In the genomic region with DNA sequence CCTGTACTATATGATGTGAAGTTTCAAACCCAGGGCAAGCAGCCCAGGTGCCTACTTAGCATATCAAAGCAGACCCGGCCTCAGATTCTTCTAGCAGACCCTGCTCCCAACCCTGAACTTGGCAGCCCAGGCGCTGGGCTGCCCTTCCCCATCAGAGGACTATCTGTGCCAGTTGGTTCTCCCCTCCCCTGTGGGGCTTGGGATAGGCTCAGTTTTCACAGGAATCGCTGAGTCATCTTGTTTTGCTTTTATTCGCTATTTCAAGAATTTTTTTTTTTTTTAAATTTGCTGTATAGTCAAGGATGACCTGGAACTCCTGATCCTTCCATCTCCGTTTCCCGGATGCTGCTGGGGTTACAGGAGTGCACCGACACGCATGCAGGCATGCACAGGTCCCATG, we compare ENCODE assay signal across 30 mouse cellular contexts. TPM values are rescaled to one million over a fixed set of nuclear protein-coding genes. Genes with fewer than 3 reads are reported as not detected.
DNase-seq lines count a peak whose midpoint lies in the region; ATAC-seq lines count a peak whose summit lies in the region.
"Had no signal": no experiment of that assay in that cellular context is flagged by ENCODE, and none has a peak within 500 bp of the region (broad histone marks: within the 10 kb centered on the region; RNA-seq: fewer than 3 reads in every experiment).

No protein-coding gene starts in this region.

- peak overlapping the region; percentile 67 for H3K4me3 ChIP-seq in liver, embryonic 12.5 days
- H3K4me3 ChIP-seq: embryonic facial prominence, embryonic 12.5 days; heart, embryonic 15.5 days; hindbrain, embryonic 15.5 days; intestine, embryonic 15.5 days; limb, embryonic 12.5 days; midbrain, embryonic 13.5 days; neural tube, embryonic 13.5 days had no signal

- peak; percentile 55 for DNase-seq in NIH3T3 (ENCODE audit: low read depth)
- DNase-seq in thymus, postnatal 25 days: no peak
- no peak for DNase-seq in lung, postnatal 36 days
- DNase-seq in cerebellum, adult 9-10 months: no peak
- DNase-seq: adrenal gland, postnatal 25 days; cerebellum, adult 2 months; gastrocnemius, postnatal 14 days; heart, postnatal 4 days; kidney, adult 9 months; kidney, postnatal 36 days; layer of hippocampus, adult 9-11 months; lung, embryonic 14.5 days; lung, postnatal 4 days; right cerebral cortex, adult 18-20 months; thymus, adult 18-20 months had no signal

- H3K27me3 ChIP-seq in liver, embryonic 12.5 days (replicated peaks): no peaks in the 10 kb centered on the region
- H3K27me3 ChIP-seq: embryonic facial prominence, embryonic 12.5 days; heart, embryonic 15.5 days; hindbrain, embryonic 15.5 days; intestine, embryonic 15.5 days; limb, embryonic 12.5 days; midbrain, embryonic 13.5 days; neural tube, embryonic 13.5 days had no signal

- ATAC-seq in common myeloid progenitor, adult 5-6 weeks (replicated peaks; ENCODE audit: low read depth, poor library complexity, severe bottlenecking): peak; percentile 23; the same call in 1 of the 2 replicates
- ATAC-seq in liver, embryonic 12.5 days: peak; percentile 42; the same call in 1 of the 2 replicates
- ATAC-seq in megakaryocyte-erythroid progenitor cell, adult 5-6 weeks (replicated peaks; ENCODE audit: low FRiP score, low TSS enrichment, poor library complexity, severe bottlenecking): 0 out of 2 replicates have a peak, but pooled peaks have one; percentile 9
- ATAC-seq: CD4-positive, CD25-positive, alpha-beta regulatory T cell, adult 4 months; intestine, embryonic 15.5 days; midbrain, embryonic 13.5 days had no signal

- peaks cover 34% of the 10 kb centered on the region for H3K36me3 ChIP-seq in liver, embryonic 12.5 days
- H3K36me3 ChIP-seq: embryonic facial prominence, embryonic 12.5 days; heart, embryonic 15.5 days; hindbrain, embryonic 15.5 days; intestine, embryonic 15.5 days; limb, embryonic 12.5 days; midbrain, embryonic 13.5 days; neural tube, embryonic 13.5 days had no signal

- no peaks in the 10 kb centered on the region for H3K9me3 ChIP-seq in liver, embryonic 12.5 days (replicated peaks)
- H3K9me3 ChIP-seq: embryonic facial prominence, embryonic 12.5 days; G1E; heart, embryonic 15.5 days; hindbrain, embryonic 15.5 days; intestine, embryonic 15.5 days; limb, embryonic 12.5 days; midbrain, embryonic 13.5 days; neural tube, embryonic 13.5 days had no signal

- H3K27ac ChIP-seq in liver, embryonic 12.5 days: peak overlapping the region; percentile 99
- H3K27ac ChIP-seq: embryonic facial prominence, embryonic 12.5 days; heart, embryonic 15.5 days; hindbrain, embryonic 15.5 days; intestine, embryonic 15.5 days; limb, embryonic 12.5 days; midbrain, embryonic 13.5 days; neural tube, embryonic 13.5 days had no signal

- 54% methylated on average over 8 of the region's 8 CpGs for WGBS in liver, embryonic 12.5 days (ENCODE audit: insufficient replicate concordance)

- peak overlapping the region; percentile 80 for H3K9ac ChIP-seq in liver, embryonic 12.5 days
- H3K9ac ChIP-seq: embryonic facial prominence, embryonic 12.5 days; heart, embryonic 15.5 days; hindbrain, embryonic 15.5 days; intestine, embryonic 15.5 days; limb, embryonic 12.5 days; lung, embryonic 14.5 days; midbrain, embryonic 13.5 days; neural tube, embryonic 13.5 days had no signal

- H3K4me1 ChIP-seq in liver, embryonic 12.5 days: peaks cover 66% of the 10 kb centered on the region
- H3K4me1 ChIP-seq: embryonic facial prominence, embryonic 12.5 days; heart, embryonic 15.5 days; limb, embryonic 12.5 days had no signal

- peak overlapping the region; percentile 73 for H3K4me2 ChIP-seq in liver, embryonic 12.5 days
- H3K4me2 ChIP-seq: embryonic facial prominence, embryonic 12.5 days; heart, embryonic 15.5 days; hindbrain, embryonic 15.5 days; intestine, embryonic 15.5 days; limb, embryonic 12.5 days; lung, embryonic 14.5 days; midbrain, embryonic 13.5 days; neural tube, embryonic 13.5 days had no signal

RNA-seq across cellular contexts. Expression of a gene that starts 3.6 kb away (rescaled TPM):
- 28.4 and 29.1 TPM in 2 replicates for total RNA-seq in common myeloid progenitor, adult 5-6 weeks (2017)
- 123 and 126 TPM in 2 replicates for polyA plus RNA-seq in liver, embryonic 12.5 days (2016; fragmentation: Nextera tagmentation; extraction: Ambion mirVana)
- total RNA-seq in megakaryocyte-erythroid progenitor cell, adult 5-6 weeks (2014; fragmentation: Nextera tagmentation): 192 and 203 TPM in 2 replicates
- 86.3 and 160 TPM in 2 replicates for total RNA-seq in megakaryocyte-erythroid progenitor cell, adult 5-6 weeks (2017)
- total RNA-seq: adrenal gland, postnatal 25 days; heart, adult 8-10 months; left cerebral cortex, adult 8-10 months had no signal
- polyA plus RNA-seq: CD4-positive, CD25-positive, alpha-beta regulatory T cell, adult 4 months; urinary bladder, adult 2 months had no signal

RNA-seq across cellular contexts. Expression of a gene that starts 7.0 kb away (rescaled TPM):
- total RNA-seq in common myeloid progenitor, adult 5-6 weeks (2017): 2.1 and 2.2 TPM in 2 replicates
- 2.6 and 3.4 TPM in 2 replicates for polyA plus RNA-seq in liver, embryonic 12.5 days (2016; fragmentation: Nextera tagmentation; extraction: Ambion mirVana)
- 4.2 and 7.1 TPM in 2 replicates for total RNA-seq in megakaryocyte-erythroid progenitor cell, adult 5-6 weeks (2014; fragmentation: Nextera tagmentation)
- total RNA-seq in megakaryocyte-erythroid progenitor cell, adult 5-6 weeks (2017): 5.1 and 5.7 TPM in 2 replicates
- total RNA-seq: adrenal gland, postnatal 25 days; gastrocnemius, postnatal 14 days; heart, adult 8-10 months had no signal
- polyA plus RNA-seq: hindbrain, embryonic 15.5 days had no signal

RNA-seq across cellular contexts. Expression of a gene that starts 14.9 kb away (rescaled TPM):
- 0.05 and 1.4 TPM in 2 replicates for total RNA-seq in common myeloid progenitor, adult 5-6 weeks (2017)
- polyA plus RNA-seq in liver, embryonic 12.5 days (2016; fragmentation: Nextera tagmentation; extraction: Ambion mirVana): 0.83 and 1.2 TPM in 2 replicates
- 1.7 TPM in 1 of 2 replicates, not detected in the other for total RNA-seq in megakaryocyte-erythroid progenitor cell, adult 5-6 weeks (2014; fragmentation: Nextera tagmentation)
- 0.30 TPM in 1 of 2 replicates, not detected in the other for total RNA-seq in megakaryocyte-erythroid progenitor cell, adult 5-6 weeks (2017)
- polyA plus RNA-seq: G1E had no signal

RNA-seq across cellular contexts. Expression of a gene that starts 37.9 kb away (rescaled TPM):
- 58.8 and 59.1 TPM in 2 replicates for total RNA-seq in common myeloid progenitor, adult 5-6 weeks (2017)
- polyA plus RNA-seq in liver, embryonic 12.5 days (2016; fragmentation: Nextera tagmentation; extraction: Ambion mirVana): 56.5 and 58.1 TPM in 2 replicates
- 56.0 and 61.4 TPM in 2 replicates for total RNA-seq in megakaryocyte-erythroid progenitor cell, adult 5-6 weeks (2014; fragmentation: Nextera tagmentation)
- total RNA-seq in megakaryocyte-erythroid progenitor cell, adult 5-6 weeks (2017): 76.9 and 90.2 TPM in 2 replicates

RNA-seq across cellular contexts. Expression of a gene that starts 38.0 kb away (rescaled TPM):
- total RNA-seq in common myeloid progenitor, adult 5-6 weeks (2017): 77.6 and 92.6 TPM in 2 replicates
- 10.9 and 11.3 TPM in 2 replicates for polyA plus RNA-seq in liver, embryonic 12.5 days (2016; fragmentation: Nextera tagmentation; extraction: Ambion mirVana)
- total RNA-seq in megakaryocyte-erythroid progenitor cell, adult 5-6 weeks (2014; fragmentation: Nextera tagmentation): 89.3 and 113 TPM in 2 replicates
- total RNA-seq in megakaryocyte-erythroid progenitor cell, adult 5-6 weeks (2017): 32.8 and 55.7 TPM in 2 replicates
